Mouse (Mus musculus) midbrain, embryonic 16.5 days (tissue): ENCODE results near the gene Shisa8. TPM values are rescaled to one million over a fixed set of nuclear protein-coding genes. Genes with fewer than 3 reads are reported as not detected.

Source experiments
- ATAC-seq: fragments of 200-750 bp; cut with Nextera tagmentation; 2 replicates; pipeline ENCODE4 v1.8.0; 2017; ENCODE audit warnings: moderate TSS enrichment
- H3K27ac ChIP-seq: fragments of 300-500 bp; sonication (generic); 2 replicates; pipeline ENCODE4 v1.5.1; 2014; ENCODE audit warnings: mild to moderate bottlenecking, low read length, mixed read lengths
- H3K27me3 ChIP-seq: fragments of 300-500 bp; sonication (generic); 2 replicates; pipeline ENCODE4 v1.6.1; 2014; ENCODE audit warnings: low read depth, low read length, mixed read lengths; ENCODE audit not compliant: control insufficient read depth, insufficient read depth
- H3K36me3 ChIP-seq: fragments of 300-500 bp; sonication (generic); 2 replicates; pipeline ENCODE4 v1.6.1; 2014; ENCODE audit warnings: mild to moderate bottlenecking, low read length, moderate library complexity, mixed read lengths; ENCODE audit not compliant: control insufficient read depth, insufficient read depth
- H3K4me1 ChIP-seq: fragments of 300-500 bp; sonication (generic); 2 replicates; pipeline ENCODE4 v1.6.1; 2014; ENCODE audit warnings: mild to moderate bottlenecking, low read length, mixed read lengths; ENCODE audit not compliant: control insufficient read depth, insufficient read depth
- H3K4me2 ChIP-seq: fragments of 300-500 bp; sonication (generic); 2 replicates; pipeline ENCODE4 v1.6.1; 2014; ENCODE audit warnings: mild to moderate bottlenecking, low read length, mixed read lengths
- H3K4me3 ChIP-seq: fragments of 300-500 bp; sonication (generic); 2 replicates; pipeline ENCODE4 v1.5.1; 2014; ENCODE audit warnings: low read depth, mild to moderate bottlenecking, low read length, moderate library complexity, mixed read lengths
- H3K9ac ChIP-seq: fragments of 300-500 bp; sonication (generic); 2 replicates; pipeline ENCODE4 v1.6.1; 2014; ENCODE audit warnings: low read depth, low read length, mixed read lengths
- H3K9me3 ChIP-seq: fragments of 300-500 bp; sonication (generic); replicated peaks from 2 replicates; pipeline ENCODE4 v1.6.1; 2014; ENCODE audit warnings: mild to moderate bottlenecking, low read length, mixed read lengths; ENCODE audit not compliant: control insufficient read depth, poor library complexity, severe bottlenecking
- WGBS: fragments of 180-500 bp; shearing (Covaris S2); extraction: QIAGEN DNeasy Blood & Tissue Kit; methylation state at CpG from one replicate; pipeline ENCODE4 v1.1.7; 2014; 5-methylcytosine and 5-hydroxymethylcytosine counted together
- polyA plus RNA-seq: library from polyadenylated mRNA; unstranded; fragments of >200 nt; fragmentation: Nextera tagmentation; extraction: Ambion mirVana; gene quantifications from 2 replicates; pipeline ENCODE4 v1.2.1, GENCODE M21; 2015

The Shisa8 gene
- polyA plus RNA-seq, 1 experiment from 2014 or later = 1.0 TPM

GRCm38 (mm10) chr15:82202086-82202485, 10.5 kb downstream of the Shisa8 start:
- Histone ChIP-seq H3K36me3 (peaks cover 49% of the 10 kb centered on the region), H3K4me2 (no peak overlapping the region), H3K27ac (no peak overlapping the region), H3K27me3 (peaks cover 12% of the 10 kb centered on the region; the same call in 1 of the 2 replicates), H3K4me1 (peaks cover 5% of the 10 kb centered on the region; the same call in 1 of the 2 replicates), H3K9ac (no peak overlapping the region), H3K4me3 (no peak overlapping the region), H3K9me3 (no peaks in the 10 kb centered on the region)
- ATAC-seq = no peak
- 90% methylated on average over 6 of the region's 6 CpGs for WGBS

GRCm38 (mm10) chr15:82199546-82199945, 13.1 kb downstream of the Shisa8 start:
- no peak for ATAC-seq
- H3K27me3 ChIP-seq = no peaks in the 10 kb centered on the region
- H3K27ac ChIP-seq = no peak overlapping the region
- H3K9me3 ChIP-seq = no peaks in the 10 kb centered on the region
- peaks cover 61% of the 10 kb centered on the region for H3K36me3 ChIP-seq
- H3K9ac ChIP-seq = no peak overlapping the region
- H3K4me3 ChIP-seq = no peak overlapping the region
- H3K4me2 ChIP-seq = no peak overlapping the region
- 85% methylated on average over 12 of the region's 12 CpGs for WGBS
- no peaks in the 10 kb centered on the region for H3K4me1 ChIP-seq

GRCm38 (mm10) chr15:82198342-82198741, 14.3 kb downstream of the Shisa8 start:
- 94% methylated on average over 7 of the region's 7 CpGs for WGBS
- no peaks in the 10 kb centered on the region for H3K9me3 ChIP-seq

GRCm38 (mm10) chr15:82197937-82198336, 14.7 kb downstream of the Shisa8 start:
- Histone ChIP-seq H3K9me3 (no peaks in the 10 kb centered on the region), H3K9ac (no peak overlapping the region), H3K4me2 (no peak overlapping the region), H3K27me3 (no peaks in the 10 kb centered on the region), H3K4me1 (no peaks in the 10 kb centered on the region), H3K27ac (no peak overlapping the region), H3K36me3 (peaks cover 68% of the 10 kb centered on the region), H3K4me3 (no peak overlapping the region)
- 93% methylated on average over 11 of the region's 11 CpGs for WGBS
- no peak for ATAC-seq

More at GRCm38 (mm10) chr15:82198342-82198741, 14.3 kb downstream of the Shisa8 start:
- no peaks in the 10 kb centered on the region for H3K4me1 ChIP-seq
- no peak for ATAC-seq
- H3K27me3 ChIP-seq = no peaks in the 10 kb centered on the region
- H3K4me3 ChIP-seq = no peak overlapping the region
- H3K36me3 ChIP-seq = peaks cover 68% of the 10 kb centered on the region
- no peak overlapping the region for H3K9ac ChIP-seq
- no peak overlapping the region for H3K27ac ChIP-seq
- H3K4me2 ChIP-seq = no peak overlapping the region

GRCm38 (mm10) chr15:82197246-82197750, 15.3 kb downstream of the Shisa8 start:
- H3K9ac ChIP-seq = no peak overlapping the region
- H3K27me3 ChIP-seq = no peaks in the 10 kb centered on the region
- no peak overlapping the region for H3K4me2 ChIP-seq
- ATAC-seq = no peak
- no peaks in the 10 kb centered on the region for H3K4me1 ChIP-seq
- H3K27ac ChIP-seq = no peak overlapping the region
- WGBS = 92% methylated on average over 10 of the region's 10 CpGs
- H3K9me3 ChIP-seq = no peaks in the 10 kb centered on the region
- H3K36me3 ChIP-seq = peaks cover 71% of the 10 kb centered on the region
- H3K4me3 ChIP-seq = no peak overlapping the region

GRCm38 (mm10) chr15:82196300-82196699, 16.3 kb downstream of the Shisa8 start:
- no peaks in the 10 kb centered on the region for H3K27me3 ChIP-seq
- 86% methylated on average over 12 of the region's 12 CpGs for WGBS

GRCm38 (mm10) chr15:82192617-82193016, 20.0 kb downstream of the Shisa8 start:
- H3K4me1 ChIP-seq = no peaks in the 10 kb centered on the region
- H3K27me3 ChIP-seq = no peaks in the 10 kb centered on the region
- H3K9me3 ChIP-seq = no peaks in the 10 kb centered on the region
- 79% methylated on average over 8 of the region's 8 CpGs for WGBS
- H3K4me3 ChIP-seq = no peak overlapping the region
- no peak overlapping the region for H3K4me2 ChIP-seq
- ATAC-seq = no peak
- H3K36me3 ChIP-seq = peaks cover 59% of the 10 kb centered on the region
- no peak overlapping the region for H3K27ac ChIP-seq
- H3K9ac ChIP-seq = no peak overlapping the region

More at GRCm38 (mm10) chr15:82196300-82196699, 16.3 kb downstream of the Shisa8 start:
- Histone ChIP-seq H3K27ac (no peak overlapping the region), H3K4me1 (no peaks in the 10 kb centered on the region), H3K4me2 (no peak overlapping the region), H3K4me3 (no peak overlapping the region), H3K36me3 (peaks cover 75% of the 10 kb centered on the region), H3K9ac (no peak overlapping the region), H3K9me3 (no peaks in the 10 kb centered on the region)
- no peak for ATAC-seq

GRCm38 (mm10) chr15:82188481-82189240, 24.0 kb downstream of the Shisa8 start:
- no peak overlapping the region for H3K27ac ChIP-seq
- WGBS = 90% methylated on average over 10 of the region's 10 CpGs
- H3K4me1 ChIP-seq = no peaks in the 10 kb centered on the region
- H3K9ac ChIP-seq = no peak overlapping the region
- H3K4me2 ChIP-seq = no peak overlapping the region
- no peak for ATAC-seq
- no peaks in the 10 kb centered on the region for H3K27me3 ChIP-seq
- H3K36me3 ChIP-seq = peaks cover 63% of the 10 kb centered on the region
- H3K9me3 ChIP-seq = no peaks in the 10 kb centered on the region
- H3K4me3 ChIP-seq = no peak overlapping the region

- Histone ChIP-seq H3K27me3 (no peaks in the 10 kb centered on the region), H3K36me3 (peaks cover 63% of the 10 kb centered on the region), H3K9me3 (no peaks in the 10 kb centered on the region), H3K4me2 (no peak overlapping the region), H3K4me3 (no peak overlapping the region), H3K4me1 (no peaks in the 10 kb centered on the region), H3K27ac (no peak overlapping the region), H3K9ac (no peak overlapping the region)
- no peak for ATAC-seq
- WGBS = 96% methylated on average over 1 of the region's 1 CpGs
These were observed 24.7 kb downstream of the Shisa8 start for GRCm38 (mm10) chr15:82187924-82188323.
